Mouse (Mus musculus) embryonic facial prominence, embryonic 15.5 days (tissue): ENCODE measurements around the gene Hdgfl1. TPM values are rescaled to one million over a fixed set of nuclear protein-coding genes. Genes with fewer than 3 reads are reported as not detected.

Source experiments
- ATAC-seq: fragments of 200-750 bp; cut with Nextera tagmentation; 2 replicates; pipeline ENCODE4 v1.8.0; 2017; ENCODE audit warnings: low read depth, moderate TSS enrichment; ENCODE audit not compliant: insufficient number of reproducible peaks, low FRiP score, low TSS enrichment
- H3K27ac ChIP-seq: fragments of 300-500 bp; sonication (generic); replicated peaks from 2 replicates; pipeline ENCODE4 v1.5.1; 2015; ENCODE audit warnings: mild to moderate bottlenecking, inconsistent platforms
- H3K27me3 ChIP-seq: fragments of 300-500 bp; sonication (generic); 2 replicates; pipeline ENCODE4 v1.6.1; 2015; ENCODE audit warnings: inconsistent platforms
- H3K36me3 ChIP-seq: fragments of 300-500 bp; sonication (generic); 2 replicates; pipeline ENCODE4 v1.6.1; 2015; ENCODE audit warnings: mild to moderate bottlenecking, inconsistent platforms
- H3K4me1 ChIP-seq: fragments of 300-500 bp; sonication (generic); 2 replicates; pipeline ENCODE4 v1.6.1; 2015; ENCODE audit warnings: inconsistent platforms
- H3K4me2 ChIP-seq: fragments of 300-500 bp; sonication (generic); replicated peaks from 2 replicates; pipeline ENCODE4 v1.6.1; 2015; ENCODE audit warnings: mild to moderate bottlenecking, inconsistent platforms
- H3K4me3 ChIP-seq: fragments of 300-500 bp; sonication (generic); replicated peaks from 2 replicates; pipeline ENCODE4 v1.5.1; 2015; ENCODE audit warnings: mild to moderate bottlenecking, inconsistent platforms
- H3K9ac ChIP-seq: fragments of 300-500 bp; sonication (generic); 2 replicates; pipeline ENCODE4 v1.6.1; 2015; ENCODE audit warnings: inconsistent platforms
- H3K9me3 ChIP-seq: fragments of 300-500 bp; sonication (generic); replicated peaks from 2 replicates; pipeline ENCODE4 v1.6.1; 2016; ENCODE audit warnings: inconsistent platforms
- WGBS: fragments of 180-500 bp; shearing (Covaris S2); methylation state at CpG from one replicate; pipeline ENCODE4 v1.1.7; 2015; 5-methylcytosine and 5-hydroxymethylcytosine counted together
- polyA plus RNA-seq: library from polyadenylated mRNA; unstranded; fragments of >200 nt; fragmentation: Nextera tagmentation; extraction: Ambion mirVana; gene quantifications from 2 replicates; pipeline ENCODE4 v1.2.1, GENCODE M21; 2015

Gene Hdgfl1
- polyA plus RNA-seq, 1 experiment from 2014 or later, result not detected

DNA sequence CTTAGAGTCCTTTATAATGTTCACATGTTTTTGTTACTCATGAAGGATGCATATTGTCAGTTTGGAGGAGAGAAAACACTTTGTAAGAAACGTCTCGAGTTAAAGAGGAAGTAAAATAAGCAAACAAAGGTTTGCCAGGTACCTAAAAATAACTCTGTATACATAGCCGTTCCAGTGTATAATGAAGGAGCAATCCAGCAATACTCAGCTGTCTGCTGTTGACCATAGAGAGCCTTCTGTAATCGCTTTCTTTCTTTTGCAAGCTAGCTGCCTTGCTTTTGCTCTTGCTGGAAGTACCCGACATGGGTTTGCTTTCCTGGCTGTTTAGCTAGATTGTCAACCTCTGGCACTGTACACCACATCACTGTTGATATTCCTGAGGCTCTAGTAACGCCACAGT is 48.6 kb downstream of the Hdgfl1 start:
- H3K27ac ChIP-seq, result no peak overlapping the region
- no peak for ATAC-seq
- no peaks in the 10 kb centered on the region for H3K9me3 ChIP-seq
- no peak overlapping the region for H3K4me3 ChIP-seq
- no peak overlapping the region for H3K4me2 ChIP-seq
- H3K36me3 ChIP-seq, result no peaks in the 10 kb centered on the region
- no peaks in the 10 kb centered on the region for H3K27me3 ChIP-seq
- no peak overlapping the region for H3K9ac ChIP-seq
- 37% methylated on average over 6 of the region's 6 CpGs for WGBS
- no peaks in the 10 kb centered on the region for H3K4me1 ChIP-seq

DNA sequence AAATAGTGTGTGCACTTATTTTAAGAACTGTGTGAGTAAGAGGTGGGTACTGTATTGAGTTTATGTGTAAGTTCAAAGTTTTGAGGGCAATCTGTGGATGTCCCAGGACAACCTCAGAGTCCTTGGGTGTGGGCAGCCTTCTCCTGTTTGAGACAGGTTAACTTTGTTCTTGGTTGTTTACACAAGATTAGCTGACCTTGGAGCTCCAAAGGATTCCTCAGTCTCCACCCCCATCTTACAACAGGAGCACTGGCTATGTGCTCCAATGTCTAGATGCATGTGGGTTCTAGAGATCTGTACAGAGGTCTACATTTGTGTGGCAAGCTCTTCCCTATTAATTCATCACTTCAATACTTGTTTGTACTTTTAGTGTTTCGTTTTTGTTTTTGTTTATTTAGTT is 49.0 kb downstream of the Hdgfl1 start:
- ATAC-seq, result no peak
- 70% methylated on average over 1 of the region's 1 CpGs for WGBS
- H3K9me3 ChIP-seq, result no peaks in the 10 kb centered on the region
- no peak overlapping the region for H3K9ac ChIP-seq
- no peak overlapping the region for H3K4me2 ChIP-seq
- H3K27me3 ChIP-seq, result no peaks in the 10 kb centered on the region
- no peaks in the 10 kb centered on the region for H3K4me1 ChIP-seq
- H3K36me3 ChIP-seq, result no peaks in the 10 kb centered on the region
- H3K4me3 ChIP-seq, result no peak overlapping the region
- no peak overlapping the region for H3K27ac ChIP-seq

DNA sequence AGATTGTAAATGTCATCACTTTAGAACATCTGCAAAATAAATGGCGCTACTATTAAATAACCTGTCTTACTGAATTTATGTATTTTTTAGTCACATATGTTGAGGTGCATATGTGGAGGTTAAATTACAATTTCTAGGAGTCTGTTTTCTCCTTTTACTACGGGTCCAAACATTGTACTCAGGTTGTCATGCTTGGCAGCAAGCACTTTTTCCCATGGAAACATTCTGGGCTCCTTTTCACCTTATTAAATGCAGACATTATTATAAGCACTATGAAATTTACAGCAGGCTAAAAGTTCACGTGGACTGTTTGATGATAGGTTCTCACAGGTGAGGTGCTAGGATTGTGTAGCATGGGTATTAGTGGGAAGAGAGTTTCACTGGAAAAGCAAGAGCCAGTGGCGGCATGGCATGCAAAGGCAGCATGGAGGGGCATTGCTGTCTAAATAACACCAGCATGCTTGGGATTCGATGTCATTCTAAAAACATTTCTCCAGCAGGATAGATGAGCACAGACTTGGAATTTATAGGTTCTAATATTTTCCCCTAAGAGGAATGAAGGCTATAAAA is 50.7 kb downstream of the Hdgfl1 start:
- H3K4me1 ChIP-seq, result no peaks in the 10 kb centered on the region
- no peaks in the 10 kb centered on the region for H3K9me3 ChIP-seq
- H3K36me3 ChIP-seq, result no peaks in the 10 kb centered on the region
- no peak overlapping the region for H3K4me2 ChIP-seq
- no peak overlapping the region for H3K4me3 ChIP-seq
- no peak overlapping the region for H3K9ac ChIP-seq
- WGBS, result 60% methylated on average over 5 of the region's 5 CpGs
- ATAC-seq, result no peak
- no peak overlapping the region for H3K27ac ChIP-seq
- no peaks in the 10 kb centered on the region for H3K27me3 ChIP-seq
